Mouse (Mus musculus) brain, embryonic 14.5 days (tissue): ENCODE results near the gene Gm49373.
"Not testable (repeated sequence)": the region's sequence is repeated elsewhere in the genome, so short reads cannot be mapped to it uniquely, and the experiment has no call there.

Source experiments
- CTCF ChIP-seq: fragments of 200-500 bp; IDR thresholded peaks from 2 replicates; pipeline ENCODE4 v1.5.1; 2012; ENCODE audit warnings: inconsistent platforms, mild to moderate bottlenecking, moderate library complexity, borderline replicate concordance; ENCODE audit not compliant: insufficient read depth, insufficient read length; ENCODE audit errors: extremely low read depth
- POLR2A ChIP-seq: fragments of 200-500 bp; IDR thresholded peaks from 2 replicates; pipeline ENCODE4 v1.6.1; 2012; ENCODE audit warnings: mild to moderate bottlenecking, inconsistent platforms, borderline replicate concordance; ENCODE audit not compliant: poor library complexity, insufficient read depth, insufficient read length, severe bottlenecking; ENCODE audit errors: extremely low read depth

- TF ChIP-seq CTCF, POLR2A: not testable (repeated sequence)
Observed at GRCm38 (mm10) chr9:21044785-21045184, 28.1 kb downstream of the Gm49373 start.
